Mouse (Mus musculus): ENCODE measurements around the gene Ttll9.

Ttll9 gene

GRCm38 (mm10) chr2:152962091-152962793 is at the start of gene Ttll9:
Ttll9 (plus strand) TSS chr2:152962485.
- in situ Hi-C loops (cut with MboI, MseI): no loop called here

DNA sequence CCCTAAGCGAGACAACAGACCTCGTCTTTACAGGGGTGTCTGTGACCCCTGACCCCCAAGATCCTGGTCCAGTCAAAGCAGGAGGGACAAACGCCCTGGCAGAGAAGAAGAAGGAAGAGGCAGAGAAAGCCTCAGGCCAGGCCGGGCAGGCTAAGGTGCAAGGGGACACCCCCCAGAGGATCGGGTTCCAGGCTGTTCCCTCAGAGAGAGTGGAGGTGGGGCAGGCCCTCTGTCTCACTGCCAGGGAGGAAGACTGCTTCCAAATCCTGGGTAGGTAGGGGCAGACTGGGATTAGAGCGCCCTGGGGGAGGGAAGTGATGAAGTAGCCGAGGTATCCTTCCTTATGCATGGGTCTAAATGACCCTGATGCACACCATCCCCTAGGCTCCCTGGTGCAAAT is 48.8 kb upstream of the Ttll9 start:
- in situ Hi-C loops (cut with MboI, MseI): loop anchor here (5.0 kb wide), 2 partner anchors 104 to 229 kb away; partner anchors contain the start of gene Pdrg1 (in 1 of the 2)

- in situ Hi-C loops (cut with MboI, MseI): loop anchor here (5.0 kb wide), 3 partner anchors 103 to 228 kb away; partner anchors contain the start of gene Pdrg1 (in 1 of the 2)
Observed at GRCm38 (mm10) chr2:152914310-152915120, 47.8 kb upstream of the Ttll9 start.

DNA sequence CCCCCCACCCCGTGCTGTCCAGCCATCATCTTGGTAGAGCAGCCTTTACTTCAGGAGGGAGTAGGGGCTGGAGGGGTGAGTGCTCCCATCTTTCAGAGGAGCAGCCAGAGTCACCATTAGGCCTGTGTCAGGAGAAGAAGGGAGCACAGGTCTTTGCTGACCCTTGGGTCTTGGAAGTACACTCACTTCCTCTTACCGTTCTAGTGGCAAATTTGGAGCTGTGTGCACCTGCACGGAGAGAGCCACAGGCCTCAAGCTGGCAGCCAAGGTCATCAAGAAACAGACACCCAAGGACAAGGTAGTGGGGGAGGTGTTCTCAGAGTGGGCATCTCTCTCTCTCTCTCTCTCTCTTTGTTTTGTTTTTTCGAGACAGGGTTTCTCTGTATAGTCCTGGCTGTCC is 46.8 kb upstream of the Ttll9 start:
- in situ Hi-C loops (cut with MboI, MseI): loop anchor here in 1 of 2 experiments (5.0 kb wide), 1 partner anchor 107 kb away; no protein-coding TSS in a partner anchor

GRCm38 (mm10) chr2:152916111-152916510 is 46.2 kb upstream of the Ttll9 start:
- in situ Hi-C loops (cut with MboI, MseI): loop anchor here in 1 of 2 experiments (5.0 kb wide), 1 partner anchor 106 kb away; no protein-coding TSS in a partner anchor

GRCm38 (mm10) chr2:152917671-152918070 is 44.6 kb upstream of the Ttll9 start:
- in situ Hi-C loops (cut with MboI, MseI): loop anchor here in 1 of 2 experiments (5.0 kb wide), 1 partner anchor 105 kb away; no protein-coding TSS in a partner anchor

- in situ Hi-C loops (cut with MboI, MseI): no loop called here
Observed at GRCm38 (mm10) chr2:152922376-152922775, 39.9 kb upstream of the Ttll9 start.

- in situ Hi-C loops (cut with MboI, MseI): no loop called here
Observed at GRCm38 (mm10) chr2:152923621-152924020, 38.7 kb upstream of the Ttll9 start.

GRCm38 (mm10) chr2:152924128-152924527 is 38.2 kb upstream of the Ttll9 start:
- in situ Hi-C loops (cut with MboI, MseI): no loop called here

DNA sequence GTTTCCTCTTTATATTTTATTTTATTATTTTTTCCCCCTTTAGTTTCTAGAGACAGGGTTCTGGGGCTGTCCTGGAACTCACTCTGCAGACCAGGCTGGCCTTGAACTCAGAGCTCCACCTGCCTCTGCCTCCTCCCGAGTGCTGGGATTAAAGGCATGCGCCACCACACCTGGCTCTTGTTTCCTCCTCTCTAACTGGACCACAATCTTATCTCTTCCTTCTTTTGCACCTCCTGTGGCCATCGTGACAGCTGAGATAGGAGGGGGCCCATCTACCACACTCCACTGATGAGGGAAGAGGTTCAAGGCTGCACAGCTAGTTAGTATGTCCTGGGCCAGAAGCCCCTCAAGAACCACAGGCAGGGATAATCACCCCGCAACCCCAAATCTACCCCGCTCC is 37.7 kb upstream of the Ttll9 start:
- in situ Hi-C loops (cut with MboI, MseI): no loop called here

DNA sequence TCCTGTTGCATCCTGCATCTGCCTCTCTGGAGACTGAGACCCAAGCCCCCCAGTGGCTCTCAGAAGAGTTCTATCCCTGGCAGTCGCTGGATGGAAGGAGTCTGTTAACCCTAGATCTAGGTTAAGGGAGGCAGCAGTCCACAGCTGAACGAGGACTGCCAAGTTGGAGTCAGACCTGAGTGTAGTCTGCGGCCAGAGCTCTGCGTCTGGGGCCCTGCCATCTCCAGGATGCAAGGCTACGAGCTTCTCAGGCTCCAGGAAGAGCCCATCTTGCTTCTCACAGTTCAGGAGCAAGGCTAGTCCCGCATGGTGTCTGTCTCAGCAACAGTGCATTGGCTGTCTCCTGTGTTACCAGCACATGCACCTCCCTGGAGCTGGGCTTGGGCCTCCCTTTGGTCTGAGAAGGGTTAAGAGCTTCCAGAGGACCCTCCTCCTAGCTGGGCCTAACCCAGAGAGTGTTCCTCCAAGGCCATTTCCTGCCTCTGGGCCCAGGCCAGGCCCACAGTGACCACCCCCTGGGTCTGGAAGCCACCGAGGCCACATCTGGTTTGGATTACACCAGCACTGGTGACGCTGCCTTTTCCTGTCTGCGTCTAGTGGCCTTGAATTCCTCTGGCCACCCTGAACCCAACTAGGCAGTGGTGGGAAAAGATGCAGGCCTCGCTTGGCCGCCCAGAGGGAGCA is 37.0 kb upstream of the Ttll9 start:
- in situ Hi-C loops (cut with MboI, MseI): no loop called here

GRCm38 (mm10) chr2:152926896-152927295 is 35.4 kb upstream of the Ttll9 start:
- in situ Hi-C loops (cut with MboI, MseI): no loop called here

DNA sequence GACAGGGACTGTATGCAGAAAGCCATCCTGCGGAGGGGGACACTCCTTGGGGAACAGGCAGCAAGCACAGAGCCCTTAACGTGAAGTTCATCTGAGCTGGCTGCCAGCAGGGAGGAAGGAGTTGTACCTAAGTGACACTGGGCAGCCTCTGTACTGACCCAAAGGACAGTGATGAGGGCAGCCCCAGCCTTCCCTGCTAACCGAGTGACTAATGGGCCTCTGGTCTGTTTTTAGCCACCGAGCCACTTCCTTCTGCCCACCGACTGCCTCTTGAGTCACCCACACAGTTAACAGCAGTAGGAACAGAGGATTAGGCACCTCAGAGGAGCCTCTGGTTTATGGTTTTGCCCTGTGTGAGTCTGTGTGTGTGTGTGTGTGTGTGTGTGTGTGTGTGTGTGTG is 34.9 kb upstream of the Ttll9 start:
- in situ Hi-C loops (cut with MboI, MseI): no loop called here

GRCm38 (mm10) chr2:152928219-152928987 is 33.9 kb upstream of the Ttll9 start:
- in situ Hi-C loops (cut with MboI, MseI): no loop called here

- in situ Hi-C loops (cut with MboI, MseI): no loop called here
Observed at GRCm38 (mm10) chr2:152928988-152929370, 33.3 kb upstream of the Ttll9 start.

- in situ Hi-C loops (cut with MboI, MseI): no loop called here
Observed at GRCm38 (mm10) chr2:152930276-152930675, 32.0 kb upstream of the Ttll9 start.

- in situ Hi-C loops (cut with MboI, MseI): no loop called here
Observed at GRCm38 (mm10) chr2:152931456-152932160, 30.7 kb upstream of the Ttll9 start.

DNA sequence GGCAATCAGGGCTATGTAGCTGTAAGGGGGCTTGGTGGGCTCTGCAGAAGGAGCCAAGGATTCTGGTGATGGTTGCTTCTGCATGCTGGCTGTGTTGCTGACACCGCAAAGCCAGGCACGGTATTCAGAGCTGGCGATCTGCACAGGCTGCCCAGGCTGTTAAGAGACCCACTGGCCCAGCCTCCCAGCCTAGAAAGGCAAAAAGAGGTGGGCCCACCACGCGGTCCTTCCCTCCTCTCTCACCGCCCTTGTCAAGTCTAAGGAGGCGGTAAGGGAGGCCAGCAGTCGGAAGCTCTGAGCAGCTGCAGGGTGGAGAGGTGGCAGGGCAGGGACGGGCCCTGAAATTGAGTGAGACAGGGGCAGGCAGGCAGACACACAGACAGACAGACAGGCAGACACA is 29.2 kb upstream of the Ttll9 start, which contains the start of gene Foxs1:
TSS of gene Foxs1 (minus strand) at position 161 of the 400 bp plus-strand sequence.
- in situ Hi-C loops (cut with MboI, MseI): no loop called here

GRCm38 (mm10) chr2:152933614-152934013 is 28.7 kb upstream of the Ttll9 start:
- in situ Hi-C loops (cut with MboI, MseI): no loop called here

DNA sequence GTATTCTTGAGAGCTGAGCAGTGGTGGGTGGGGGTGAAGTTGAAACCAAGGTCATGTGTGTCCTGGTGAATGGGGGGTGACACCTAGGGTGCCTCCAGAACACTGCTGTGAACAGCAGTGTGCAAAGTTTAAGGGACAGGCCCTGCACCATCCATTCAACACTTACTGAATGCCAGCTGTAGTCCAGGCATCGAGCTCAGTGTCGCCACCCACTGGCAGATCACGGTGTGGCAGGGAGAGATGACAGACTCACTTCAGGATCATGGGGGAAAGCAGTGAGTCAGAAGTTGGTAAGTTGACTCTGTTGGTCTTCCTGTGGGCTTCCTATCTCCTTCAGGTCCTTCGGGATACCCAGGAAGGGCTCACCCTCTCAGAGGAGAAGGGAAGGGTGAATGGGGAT is 22.4 kb upstream of the Ttll9 start:
- in situ Hi-C loops (cut with MboI, MseI): loop anchor here in 1 of 2 experiments (5.0 kb wide), 1 partner anchor 98 kb away; no protein-coding TSS in a partner anchor

Measured in T-helper 17 cell (primary cell).